Mouse (Mus musculus): Measurements from ENCODE around the gene Vmn2r52. TPM values are rescaled to one million over a fixed set of nuclear protein-coding genes. Genes with fewer than 3 reads are reported as not detected.
"Not testable (repeated sequence)": the region's sequence is repeated elsewhere in the genome, so short reads cannot be mapped to it uniquely, and the experiment has no call there.

The Vmn2r52 gene
- not detected in 2 replicates for polyA plus RNA-seq (2014; fragmentation: Nextera tagmentation; extraction: Ambion mirVana)

DNA sequence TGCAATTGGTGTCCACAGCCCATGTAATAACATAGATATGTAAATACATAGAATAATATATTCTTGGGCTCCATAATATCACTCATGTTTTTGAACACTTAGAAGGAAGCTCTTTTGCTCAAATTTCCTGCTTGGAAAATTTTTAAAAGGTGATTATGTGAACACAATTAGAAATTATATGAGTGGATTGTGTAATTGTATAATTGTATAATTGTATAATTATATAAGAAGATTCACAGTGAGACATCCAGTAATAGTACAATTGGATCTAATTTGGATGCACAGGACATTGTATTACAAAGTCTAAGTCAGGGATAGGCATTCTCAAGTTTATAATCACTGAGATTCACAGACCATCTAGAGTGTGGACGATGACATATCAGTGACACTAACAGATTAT is at the start of gene Vmn2r52:
Gene Vmn2r52 (minus strand): TSS at position 101 of the 400 bp plus-strand sequence.
- Histone ChIP-seq H3K27me3 (ENCODE audit: control insufficient read depth, insufficient read depth, low read length) (no peaks in the 10 kb centered on the region), H3K9ac (ENCODE audit: low read length) (no peak within 1 kb of the TSS), H3K36me3 (ENCODE audit: control insufficient read depth, insufficient read depth, low read length) (no peaks in the 10 kb centered on the region), H3K27ac (ENCODE audit: low read depth, low read length) (no peak within 1 kb of the TSS), H3K9me3 (ENCODE audit: control insufficient read depth, low read length) (no peaks in the 10 kb centered on the region; the same call in 1 of the 2 replicates), H3K4me1 (ENCODE audit: control insufficient read depth, insufficient read depth, low read length) (no peaks in the 10 kb centered on the region), H3K4me3 (ENCODE audit: low read depth, low read length) (no peak within 1 kb of the TSS), H3K4me2 (no peak within 1 kb of the TSS)
- 84% methylated on average over 1 of the region's 1 CpGs for WGBS
- DNase-seq (ENCODE audit: low spot score, missing footprints) = no peak
- ATAC-seq (ENCODE audit: low FRiP score) = no peak

DNA sequence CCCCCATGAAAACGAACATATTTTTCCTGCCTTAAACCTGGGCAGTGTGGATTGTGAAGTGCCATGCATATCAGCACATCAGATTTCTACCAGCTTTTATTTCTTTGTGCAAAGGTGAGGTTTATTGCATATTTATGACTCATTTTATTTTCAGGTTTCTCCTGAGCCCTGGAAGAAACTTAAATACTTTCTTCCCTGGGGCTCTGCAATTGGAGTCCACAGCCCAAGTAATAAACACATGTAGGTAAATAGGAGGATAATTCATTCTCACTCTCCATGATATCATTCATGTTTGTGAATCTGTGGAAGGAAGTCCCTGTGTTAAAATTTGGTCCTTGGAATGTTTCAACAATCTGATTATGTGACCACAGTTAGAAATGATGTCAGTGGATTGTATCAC is 70.7 kb downstream of the Vmn2r52 start, which contains the start of gene Vmn2r51:
Gene Vmn2r51 (minus strand): TSS at position 101 of the 400 bp plus-strand sequence.
- not testable (repeated sequence) for H3K27ac ChIP-seq (ENCODE audit: low read depth, low read length); H3K9ac ChIP-seq (ENCODE audit: low read length); H3K4me2 ChIP-seq; H3K4me1 ChIP-seq (ENCODE audit: control insufficient read depth, insufficient read depth, low read length); DNase-seq (ENCODE audit: low spot score, missing footprints); H3K4me3 ChIP-seq (ENCODE audit: low read depth, low read length); H3K36me3 ChIP-seq (ENCODE audit: control insufficient read depth, insufficient read depth, low read length); H3K9me3 ChIP-seq (ENCODE audit: control insufficient read depth, low read length); ATAC-seq (ENCODE audit: low FRiP score); H3K27me3 ChIP-seq (ENCODE audit: control insufficient read depth, insufficient read depth, low read length)
- 64% methylated on average over 1 of the region's 1 CpGs for WGBS

Other genes with a start within 250 kb of the Vmn2r52 start
- not detected in 2 replicates for gene Vmn2r48, start 223.0 kb downstream of the Vmn2r52 start, polyA plus RNA-seq (2014; fragmentation: Nextera tagmentation; extraction: Ambion mirVana)
- not detected in 2 replicates for gene Vmn2r49, start 184.3 kb downstream of the Vmn2r52 start, polyA plus RNA-seq (2014; fragmentation: Nextera tagmentation; extraction: Ambion mirVana)
- not detected in 2 replicates for gene Vmn2r50, start 123.3 kb downstream of the Vmn2r52 start, polyA plus RNA-seq (2014; fragmentation: Nextera tagmentation; extraction: Ambion mirVana)
- not detected in 2 replicates for gene Vmn2r51, start 70.8 kb downstream of the Vmn2r52 start, polyA plus RNA-seq (2014; fragmentation: Nextera tagmentation; extraction: Ambion mirVana)
- gene Vmn1r66, start 101.4 kb upstream of the Vmn2r52 start, polyA plus RNA-seq (2014; fragmentation: Nextera tagmentation; extraction: Ambion mirVana) = not detected in 2 replicates